Mouse (Mus musculus): Measurements from ENCODE around the gene Zcchc2.

DNA sequence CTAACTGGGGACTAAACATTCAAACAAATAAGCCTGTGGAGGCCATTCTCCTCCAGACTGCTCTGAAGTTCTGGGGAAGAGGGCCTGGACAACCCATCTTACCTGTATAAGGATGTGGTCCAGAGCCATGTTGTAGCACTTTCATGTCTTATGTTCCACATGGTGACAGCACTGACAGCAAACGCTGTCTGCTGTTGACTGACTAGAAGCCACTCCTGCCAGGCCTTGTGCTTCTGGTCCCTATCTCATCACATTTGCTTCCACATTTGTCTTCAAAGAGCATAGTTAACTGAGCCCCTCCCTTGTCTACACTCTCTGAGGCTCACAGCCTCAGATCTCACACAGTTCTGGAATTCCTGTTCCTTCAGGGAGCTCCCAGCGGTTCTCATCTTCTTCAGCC is 34.0 kb downstream of the Zcchc2 start:
- TF ChIP-seq CTCF (IDR thresholded peaks at IDR 0.05; ENCODE audit: low read depth, low read length) (no peak), POLR2A (IDR thresholded peaks at IDR 0.05; ENCODE audit: extremely low read depth, insufficient read depth, low read length) (no peak)
